Mouse (Mus musculus) kidney, postnatal 0 days (tissue): ENCODE data around the gene Dnal4. TPM values are rescaled to one million over a fixed set of nuclear protein-coding genes. Genes with fewer than 3 reads are reported as not detected.

ENCODE experiments used
- ATAC-seq: fragments of 200-750 bp; cut with Nextera tagmentation; replicated peaks from 2 replicates; pipeline ENCODE4 v1.8.0; 2017; ENCODE audit warnings: low read depth, moderate number of reproducible peaks, moderate TSS enrichment, moderate library complexity; ENCODE audit not compliant: low FRiP score
- DNase-seq: peaks from one replicate; pipeline ENCODE4 v3.0.0-alpha.2; 2016; ENCODE audit warnings: low spot score
- H3K27ac ChIP-seq: fragments of 300-500 bp; sonication (generic); 2 replicates; pipeline ENCODE4 v1.5.1; 2014; ENCODE audit warnings: mild to moderate bottlenecking
- H3K27me3 ChIP-seq: fragments of 300-500 bp; sonication (generic); 2 replicates; pipeline ENCODE4 v1.6.1; 2014; ENCODE audit warnings: low read length, mixed read lengths; ENCODE audit not compliant: insufficient read depth
- H3K36me3 ChIP-seq: fragments of 300-500 bp; sonication (generic); 2 replicates; pipeline ENCODE4 v1.6.1; 2014; ENCODE audit warnings: low read length, mixed read lengths; ENCODE audit not compliant: insufficient read depth
- H3K4me1 ChIP-seq: fragments of 300-500 bp; sonication (generic); replicated peaks from 2 replicates; pipeline ENCODE4 v1.6.1; 2014; ENCODE audit warnings: antibody characterized with exemption, low read length, mixed read lengths; ENCODE audit not compliant: insufficient read depth
- H3K4me2 ChIP-seq: fragments of 300-500 bp; sonication (generic); 2 replicates; pipeline ENCODE4 v1.6.1; 2014; ENCODE audit warnings: mild to moderate bottlenecking, low read length, moderate library complexity, mixed read lengths
- H3K4me3 ChIP-seq: fragments of 300-500 bp; sonication (generic); replicated peaks from 2 replicates; pipeline ENCODE4 v1.5.1; 2014; ENCODE audit warnings: low read depth, low read length
- H3K9ac ChIP-seq: fragments of 300-500 bp; sonication (generic); 2 replicates; pipeline ENCODE4 v1.6.1; 2014; ENCODE audit warnings: low read depth, low read length
- H3K9me3 ChIP-seq: fragments of 300-500 bp; sonication (generic); replicated peaks from 2 replicates; pipeline ENCODE4 v1.6.1; 2016; ENCODE audit warnings: low read length, inconsistent platforms, mixed read lengths
- CTCF ChIP-seq: IDR thresholded peaks from 2 replicates; pipeline ENCODE4 v1.5.1; 2016; ENCODE audit warnings: antibody characterized with exemption, low read depth, mild to moderate bottlenecking, moderate library complexity
- WGBS: fragments of 180-500 bp; shearing (Covaris S2); extraction: QIAGEN DNeasy Blood & Tissue Kit; methylation state at CpG from one replicate; pipeline ENCODE4 v1.1.7; 2014; 5-methylcytosine and 5-hydroxymethylcytosine counted together
- polyA plus RNA-seq: library from polyadenylated mRNA; unstranded; fragments of >200 nt; fragmentation: Nextera tagmentation; extraction: Ambion mirVana; gene quantifications from 2 replicates; pipeline ENCODE4 v1.2.1, GENCODE M21; 2015

The Dnal4 gene
- polyA plus RNA-seq, 1 experiment from 2014 or later, result 59.3 TPM

- no peak for DNase-seq
- no peak for TF ChIP-seq CTCF
- no peak overlapping the region for H3K27ac ChIP-seq
- H3K4me3 ChIP-seq, result no peak overlapping the region
- H3K4me1 ChIP-seq, result peaks cover 7% of the 10 kb centered on the region; the same call in 1 of the 2 replicates
- H3K9me3 ChIP-seq, result no peaks in the 10 kb centered on the region
- no peaks in the 10 kb centered on the region for H3K27me3 ChIP-seq
- H3K4me2 ChIP-seq, result no peak overlapping the region
- no peak overlapping the region for H3K9ac ChIP-seq
- WGBS, result 57% methylated on average over 10 of the region's 10 CpGs
- ATAC-seq, result no peak
- no peaks in the 10 kb centered on the region for H3K36me3 ChIP-seq
These were observed 32.3 kb downstream of the Dnal4 start for GRCm38 (mm10) chr15:79745312-79745711.

- 44% methylated on average over 8 of the region's 8 CpGs for WGBS
- Histone ChIP-seq H3K36me3 (no peaks in the 10 kb centered on the region), H3K9ac (no peak overlapping the region), H3K4me2 (no peak overlapping the region), H3K9me3 (no peaks in the 10 kb centered on the region), H3K27me3 (no peaks in the 10 kb centered on the region), H3K4me3 (no peak overlapping the region), H3K4me1 (peaks cover 7% of the 10 kb centered on the region; the same call in 1 of the 2 replicates), H3K27ac (no peak overlapping the region)
- no peak for ATAC-seq
- no peak for TF ChIP-seq CTCF
- DNase-seq, result no peak
These were observed 32.9 kb downstream of the Dnal4 start for GRCm38 (mm10) chr15:79744742-79745141.

GRCm38 (mm10) chr15:79744001-79744400 lies 33.6 kb downstream of the Dnal4 start:
- Histone ChIP-seq H3K27ac (no peak overlapping the region), H3K36me3 (peaks cover 2% of the 10 kb centered on the region; the same call in 1 of the 2 replicates), H3K9ac (no peak overlapping the region), H3K4me3 (no peak overlapping the region), H3K4me1 (peaks cover 7% of the 10 kb centered on the region; the same call in 1 of the 2 replicates), H3K27me3 (no peaks in the 10 kb centered on the region), H3K9me3 (no peaks in the 10 kb centered on the region), H3K4me2 (no peak overlapping the region)
- no peak for DNase-seq
- no peak for ATAC-seq
- TF ChIP-seq CTCF, result no peak
- 82% methylated on average over 11 of the region's 11 CpGs for WGBS

GRCm38 (mm10) chr15:79742706-79743023 lies 35.0 kb downstream of the Dnal4 start:
- ATAC-seq, result no peak
- H3K27ac ChIP-seq, result 0 out of 2 replicates have a peak overlapping the region, but pooled peaks have one; percentile 92

GRCm38 (mm10) chr15:79741921-79742705 lies 35.5 kb downstream of the Dnal4 start, which contains the start of gene Sun2:
Gene Sun2, minus strand, starts transcription at chr15:79742536.
- ATAC-seq, result peak; percentile 91
- DNase-seq, result peak; percentile 90
- under 1% methylated on average over 86 of the region's 93 CpGs for WGBS
- Histone ChIP-seq H3K27me3 (no peaks in the 10 kb centered on the region), H3K9me3 (no peaks in the 10 kb centered on the region), H3K4me1 (peaks cover 7% of the 10 kb centered on the region; the same call in 1 of the 2 replicates), H3K36me3 (peaks cover 16% of the 10 kb centered on the region), H3K27ac (peak within 1 kb of the TSS; percentile 92), H3K4me2 (peak within 1 kb of the TSS; percentile 93), H3K4me3 (peak within 1 kb of the TSS; percentile 97), H3K9ac (peak within 1 kb of the TSS; percentile 94)
- 0 out of 2 replicates have a peak, but pooled peaks have one; percentile 8 for TF ChIP-seq CTCF

More at GRCm38 (mm10) chr15:79742706-79743023, 35.0 kb downstream of the Dnal4 start:
- Histone ChIP-seq H3K4me3 (peak overlapping the region; percentile 97), H3K4me2 (peak overlapping the region; percentile 93), H3K4me1 (peaks cover 7% of the 10 kb centered on the region; the same call in 1 of the 2 replicates), H3K9ac (peak overlapping the region; percentile 94), H3K27me3 (no peaks in the 10 kb centered on the region), H3K9me3 (no peaks in the 10 kb centered on the region), H3K36me3 (peaks cover 12% of the 10 kb centered on the region)
- DNase-seq, result no peak
- under 1% methylated on average over 23 of the region's 23 CpGs for whole genome bisulfite sequencing
- TF ChIP-seq CTCF, result no peak

GRCm38 (mm10) chr15:79741173-79741858 lies 36.3 kb downstream of the Dnal4 start:
- Histone ChIP-seq H3K27me3 (no peaks in the 10 kb centered on the region), H3K9ac (peak overlapping the region; percentile 94), H3K27ac (peak overlapping the region; percentile 92), H3K9me3 (no peaks in the 10 kb centered on the region), H3K4me2 (peak overlapping the region; percentile 93), H3K36me3 (peaks cover 24% of the 10 kb centered on the region), H3K4me1 (peaks cover 7% of the 10 kb centered on the region; the same call in 1 of the 2 replicates), H3K4me3 (peak overlapping the region; percentile 97)
- WGBS, result 11% methylated on average over 14 of the region's 14 CpGs
- TF ChIP-seq CTCF, result no peak
- DNase-seq (peak; percentile 31), ATAC-seq (0 out of 2 replicates have a peak, but pooled peaks have one; percentile 5)
